Mouse (Mus musculus) kidney, adult 2 months (tissue): ENCODE data around the gene Dgkg. TPM values are rescaled to one million over a fixed set of nuclear protein-coding genes. Genes with fewer than 3 reads are reported as not detected.
A peak's percentile ranks its signal among the peaks of the same experiment; 100 is the strongest.

ENCODE experiments used
- DNase-seq: peaks from one replicate; pipeline ENCODE4 v3.0.0; 2021
- H3K27ac ChIP-seq: fragments of 200-500 bp; 2 replicates; pipeline ENCODE4 v1.5.1; 2012; ENCODE audit warnings: low read depth, low read length, control low read depth, inconsistent platforms; ENCODE audit not compliant: insufficient read depth
- H3K27me3 ChIP-seq: fragments of 200-500 bp; replicated peaks from 2 replicates; pipeline ENCODE4 v1.6.1; 2012; ENCODE audit warnings: mild to moderate bottlenecking, moderate library complexity, low read length, inconsistent platforms; ENCODE audit not compliant: control insufficient read depth, insufficient read depth
- H3K36me3 ChIP-seq: fragments of 200-500 bp; 2 replicates; pipeline ENCODE4 v1.6.1; 2012; ENCODE audit warnings: mild to moderate bottlenecking, moderate library complexity, low read length, inconsistent platforms; ENCODE audit not compliant: control insufficient read depth, insufficient read depth
- H3K4me1 ChIP-seq: fragments of 200-500 bp; 2 replicates; pipeline ENCODE4 v1.6.1; 2011; ENCODE audit warnings: low read length; ENCODE audit not compliant: control insufficient read depth, insufficient read depth
- H3K4me3 ChIP-seq: fragments of 200-500 bp; 2 replicates; pipeline ENCODE4 v1.5.1; 2011; ENCODE audit warnings: mild to moderate bottlenecking, low read depth, low read length, control low read depth; ENCODE audit not compliant: insufficient read depth
- CTCF ChIP-seq: fragments of 200-500 bp; conservative IDR thresholded peaks from 2 replicates; pipeline ENCODE4 v1.5.1; 2011; ENCODE audit warnings: low read depth, mild to moderate bottlenecking, control low read depth, low read length, moderate library complexity, mixed read lengths; ENCODE audit not compliant: insufficient read depth, insufficient read length
- POLR2A ChIP-seq: fragments of 200-500 bp; IDR thresholded peaks from one replicate; pipeline ENCODE4 v1.6.1; 2011; ENCODE audit warnings: low read depth, low read length, control low read depth
- WGBS: fragments of 180-500 bp; shearing (Covaris S2); methylation state at CpG from one replicate; pipeline ENCODE4 v1.1.7; 2018; 5-methylcytosine and 5-hydroxymethylcytosine counted together
- polyA plus RNA-seq: library from polyadenylated mRNA; depleted of rRNA; stranded (reverse); fragments of >200 nt; gene quantifications from 2 replicates; pipeline ENCODE4 v1.2.3, GENCODE M21; 2012

The Dgkg gene
- polyA plus RNA-seq, 1 experiment = 1.2 TPM

- H3K27me3 ChIP-seq = no peaks in the 10 kb centered on the region
- no peaks in the 10 kb centered on the region for H3K4me1 ChIP-seq
- no peaks in the 10 kb centered on the region for H3K36me3 ChIP-seq
- 63% methylated on average over 9 of the region's 9 CpGs for WGBS
- no peak overlapping the region for H3K4me3 ChIP-seq
- no peak for DNase-seq
- TF ChIP-seq CTCF = no peak
- TF ChIP-seq POLR2A = no peak
- H3K27ac ChIP-seq = no peak overlapping the region
Measured at GRCm38 (mm10) chr16:22613186-22614073, 43.6 kb downstream of the Dgkg start.

DNA sequence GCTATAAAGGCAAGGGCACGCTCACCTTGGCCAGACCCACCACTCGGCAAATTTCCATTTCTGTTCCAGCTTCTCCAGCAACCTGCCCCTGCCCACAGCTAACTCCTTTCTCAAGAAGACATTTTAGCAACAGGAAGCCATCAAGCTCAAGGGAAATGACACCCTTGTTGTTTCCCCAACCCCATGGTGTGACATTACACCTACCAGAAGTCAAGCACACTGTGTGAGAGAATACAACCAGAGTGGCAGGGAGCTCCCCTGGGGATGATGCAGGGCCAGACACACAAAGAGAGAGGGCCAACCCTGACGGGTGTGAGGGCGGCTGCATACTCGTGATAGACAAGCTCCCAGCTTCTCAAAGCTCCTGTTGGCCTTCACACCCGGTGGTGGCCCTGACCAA, 49.0 kb downstream of the Dgkg start:
- TF ChIP-seq CTCF (no peak), POLR2A (no peak)
- no peaks in the 10 kb centered on the region for H3K36me3 ChIP-seq
- H3K4me1 ChIP-seq = no peaks in the 10 kb centered on the region
- no peak overlapping the region for H3K27ac ChIP-seq
- WGBS = 56% methylated on average over 6 of the region's 6 CpGs
- no peaks in the 10 kb centered on the region for H3K27me3 ChIP-seq
- no peak for DNase-seq
- H3K4me3 ChIP-seq = no peak overlapping the region

DNA sequence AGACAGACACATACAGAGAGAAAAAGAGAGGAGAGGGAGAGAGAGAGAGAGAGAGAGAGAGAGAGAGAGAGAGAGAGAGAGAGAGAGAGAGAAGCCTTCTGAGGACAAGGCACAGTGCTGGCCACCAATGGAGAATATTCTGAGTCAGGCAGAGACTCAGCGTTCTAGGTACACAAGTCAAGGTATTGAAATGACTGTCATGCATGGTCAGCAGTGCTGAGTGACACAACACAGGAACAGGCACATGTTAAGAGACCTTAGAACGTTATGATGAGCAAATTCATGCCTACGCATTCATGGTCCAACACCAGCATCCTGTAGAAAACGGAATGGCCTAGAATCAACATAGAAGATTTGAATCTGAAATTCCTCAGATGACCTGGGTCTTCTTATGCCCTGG, 50.0 kb downstream of the Dgkg start:
- TF ChIP-seq POLR2A (no peak), CTCF (no peak)
- H3K36me3 ChIP-seq = no peaks in the 10 kb centered on the region
- WGBS = 85% methylated on average over 4 of the region's 4 CpGs
- H3K27me3 ChIP-seq = no peaks in the 10 kb centered on the region
- no peak for DNase-seq
- no peak overlapping the region for H3K4me3 ChIP-seq
- no peaks in the 10 kb centered on the region for H3K4me1 ChIP-seq
- H3K27ac ChIP-seq = no peak overlapping the region

GRCm38 (mm10) chr16:22602399-22602798, 54.6 kb downstream of the Dgkg start:
- 80% methylated on average over 9 of the region's 9 CpGs for WGBS
- no peak overlapping the region for H3K4me3 ChIP-seq
- no peak for TF ChIP-seq CTCF
- no peak for TF ChIP-seq POLR2A
- H3K27me3 ChIP-seq = no peaks in the 10 kb centered on the region
- H3K27ac ChIP-seq = no peak overlapping the region
- H3K4me1 ChIP-seq = peaks cover 2% of the 10 kb centered on the region; the same call in 1 of the 2 replicates
- no peak for DNase-seq
- no peaks in the 10 kb centered on the region for H3K36me3 ChIP-seq

DNA sequence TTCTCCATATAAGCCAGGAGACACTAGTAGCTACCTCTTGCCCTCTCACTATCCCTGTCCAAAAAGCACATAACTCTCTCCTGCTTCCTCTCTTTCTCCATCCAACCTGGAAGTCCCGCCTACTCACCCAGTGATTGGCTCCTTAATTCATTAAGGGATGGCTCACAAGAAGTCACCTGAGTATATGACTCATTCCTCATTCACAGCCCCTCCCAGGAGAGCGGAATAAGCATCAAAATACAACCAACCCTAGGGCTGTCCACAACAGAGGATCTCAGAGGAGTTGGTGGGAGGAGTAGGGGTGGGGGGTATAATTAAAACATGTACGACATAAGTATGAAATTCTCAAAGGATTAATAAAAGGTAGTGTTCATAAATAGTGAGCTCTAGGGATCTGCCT, 55.3 kb downstream of the Dgkg start:
- H3K4me1 ChIP-seq = peaks cover 2% of the 10 kb centered on the region; the same call in 1 of the 2 replicates
- H3K4me3 ChIP-seq = no peak overlapping the region
- no peak for DNase-seq
- H3K27ac ChIP-seq = no peak overlapping the region
- no peak for TF ChIP-seq POLR2A
- TF ChIP-seq CTCF = no peak
- H3K27me3 ChIP-seq = no peaks in the 10 kb centered on the region
- 78% methylated on average over 3 of the region's 3 CpGs for WGBS
- H3K36me3 ChIP-seq = no peaks in the 10 kb centered on the region

- 66% methylated on average over 4 of the region's 4 CpGs for WGBS
- DNase-seq = peak; percentile 52
- Histone ChIP-seq H3K4me3 (no peak overlapping the region), H3K36me3 (no peaks in the 10 kb centered on the region), H3K4me1 (peaks cover 2% of the 10 kb centered on the region; the same call in 1 of the 2 replicates), H3K27me3 (no peaks in the 10 kb centered on the region), H3K27ac (no peak overlapping the region)
- no peak for TF ChIP-seq CTCF
- no peak for TF ChIP-seq POLR2A
Measured at GRCm38 (mm10) chr16:22600108-22600699, 56.8 kb downstream of the Dgkg start.

DNA sequence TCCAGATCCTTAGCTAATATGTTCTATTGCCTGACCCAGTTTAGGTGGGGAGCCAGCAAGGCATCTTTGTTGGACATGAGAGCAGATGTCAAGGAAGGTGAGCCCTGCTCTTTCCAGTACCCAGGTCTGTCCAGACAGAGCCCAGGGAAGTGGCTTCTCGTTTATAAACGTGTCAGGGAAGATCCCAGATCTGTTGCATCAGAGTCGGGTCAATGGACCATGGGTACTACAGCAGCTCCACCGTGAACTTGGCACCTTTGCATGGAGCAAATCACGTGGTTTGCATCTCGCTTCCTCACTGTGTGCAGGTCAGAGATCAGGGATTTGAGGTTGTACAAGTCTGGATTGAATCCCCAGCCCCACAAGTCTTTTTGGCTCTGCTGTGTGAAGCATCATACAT, 58.3 kb downstream of the Dgkg start:
- 47% methylated on average over 6 of the region's 6 CpGs for WGBS
- H3K27me3 ChIP-seq = no peaks in the 10 kb centered on the region

More for the DNA sequence above, 58.3 kb downstream of the Dgkg start:
- TF ChIP-seq CTCF (no peak), POLR2A (no peak)
- H3K4me3 ChIP-seq = no peak overlapping the region
- no peak overlapping the region for H3K27ac ChIP-seq
- peak; percentile 88 for DNase-seq
- H3K36me3 ChIP-seq = no peaks in the 10 kb centered on the region
- peaks cover 2% of the 10 kb centered on the region; the same call in 1 of the 2 replicates for H3K4me1 ChIP-seq
